Mouse (Mus musculus) liver, embryonic 13.5 days (tissue): Measurements from ENCODE around the gene Dgki. TPM values are rescaled to one million over a fixed set of nuclear protein-coding genes. Genes with fewer than 3 reads are reported as not detected.

Experiments
- ATAC-seq: fragments of 200-750 bp; cut with Nextera tagmentation; 2 replicates; pipeline ENCODE4 v1.8.0; 2017; ENCODE audit warnings: low read depth, mild to moderate bottlenecking, moderate number of reproducible peaks, moderate library complexity
- DNase-seq: peaks from one replicate; pipeline ENCODE4 v3.0.0; 2022
- H3K27ac ChIP-seq: fragments of 300-500 bp; sonication (generic); 2 replicates; pipeline ENCODE4 v1.5.1; 2015; ENCODE audit warnings: moderate library complexity, mild to moderate bottlenecking, inconsistent platforms
- H3K27me3 ChIP-seq: fragments of 300-500 bp; sonication (generic); 2 replicates; pipeline ENCODE4 v1.6.1; 2015; ENCODE audit warnings: mild to moderate bottlenecking, inconsistent platforms
- H3K36me3 ChIP-seq: fragments of 300-500 bp; sonication (generic); 2 replicates; pipeline ENCODE4 v1.6.1; 2015; ENCODE audit warnings: mild to moderate bottlenecking, inconsistent platforms
- H3K4me1 ChIP-seq: fragments of 300-500 bp; sonication (generic); replicated peaks from 2 replicates; pipeline ENCODE4 v1.6.1; 2015; ENCODE audit warnings: inconsistent platforms
- H3K4me2 ChIP-seq: fragments of 300-500 bp; sonication (generic); 2 replicates; pipeline ENCODE4 v1.6.1; 2015; ENCODE audit warnings: inconsistent platforms, mild to moderate bottlenecking, moderate library complexity
- H3K4me3 ChIP-seq: fragments of 300-500 bp; sonication (generic); replicated peaks from 2 replicates; pipeline ENCODE4 v1.5.1; 2015; ENCODE audit warnings: mild to moderate bottlenecking, inconsistent platforms
- H3K9ac ChIP-seq: fragments of 300-500 bp; sonication (generic); 2 replicates; pipeline ENCODE4 v1.6.1; 2015; ENCODE audit warnings: mild to moderate bottlenecking, inconsistent platforms
- H3K9me3 ChIP-seq: fragments of 300-500 bp; sonication (generic); replicated peaks from 2 replicates; pipeline ENCODE4 v1.6.1; 2016; ENCODE audit warnings: inconsistent platforms
- WGBS: fragments of 180-500 bp; shearing (Covaris S2); methylation state at CpG from one replicate; pipeline ENCODE4 v1.1.7; 2015; ENCODE audit not compliant: insufficient replicate concordance; 5-methylcytosine and 5-hydroxymethylcytosine counted together
- polyA plus RNA-seq: library from polyadenylated mRNA; unstranded; fragments of >200 nt; fragmentation: Nextera tagmentation; extraction: Ambion mirVana; gene quantifications from 2 replicates; pipeline ENCODE4 v1.2.1, GENCODE M21; 2015

Gene Dgki
- polyA plus RNA-seq, 1 experiment from 2014 or later = 0.06 TPM

GRCm38 (mm10) chr6:36812666-36813515, 487.1 kb downstream of the Dgki start:
- H3K9ac ChIP-seq = no peak overlapping the region
- H3K4me3 ChIP-seq = no peak overlapping the region
- H3K27ac ChIP-seq = no peak overlapping the region
- DNase-seq (no peak), ATAC-seq (no peak)
- no peak overlapping the region for H3K4me2 ChIP-seq
- WGBS = 47% methylated on average over 7 of the region's 7 CpGs
- H3K9me3 ChIP-seq = no peaks in the 10 kb centered on the region
- H3K36me3 ChIP-seq = no peaks in the 10 kb centered on the region
- H3K27me3 ChIP-seq = peaks cover 10% of the 10 kb centered on the region
- no peaks in the 10 kb centered on the region for H3K4me1 ChIP-seq

- no peaks in the 10 kb centered on the region for H3K36me3 ChIP-seq
- no peak for ATAC-seq
- 25% methylated on average over 5 of the region's 5 CpGs for WGBS
- no peak overlapping the region for H3K9ac ChIP-seq
- peaks cover 10% of the 10 kb centered on the region for H3K27me3 ChIP-seq
- no peak overlapping the region for H3K27ac ChIP-seq
- no peaks in the 10 kb centered on the region for H3K9me3 ChIP-seq
- 0 out of 2 replicates have a peak overlapping the region, but pooled peaks have one; percentile 35 for H3K4me3 ChIP-seq
- H3K4me2 ChIP-seq = peak overlapping the region; percentile 39; the same call in 1 of the 2 replicates
- no peaks in the 10 kb centered on the region for H3K4me1 ChIP-seq
- DNase-seq = no peak
Measured at GRCm38 (mm10) chr6:36810448-36810847, 489.5 kb downstream of the Dgki start.

- Histone ChIP-seq H3K27me3 (peaks cover 10% of the 10 kb centered on the region), H3K9me3 (no peaks in the 10 kb centered on the region), H3K4me2 (peak within 1 kb of the TSS; percentile 39), H3K27ac (no peak within 1 kb of the TSS), H3K4me3 (peak within 1 kb of the TSS; percentile 35), H3K36me3 (no peaks in the 10 kb centered on the region), H3K4me1 (no peaks in the 10 kb centered on the region), H3K9ac (no peak within 1 kb of the TSS)
- ATAC-seq = no peak
- WGBS = 4% methylated on average over 15 of the region's 15 CpGs
- no peak for DNase-seq
Measured at GRCm38 (mm10) chr6:36809747-36810285, 490.2 kb downstream of the Dgki start, which contains the start of gene Ptn. Ptn (minus strand) TSS chr6:36810220.

- no peaks in the 10 kb centered on the region for H3K4me1 ChIP-seq
- H3K4me2 ChIP-seq = peak overlapping the region; percentile 39
- ATAC-seq (no peak), DNase-seq (no peak)
- peak overlapping the region; percentile 35 for H3K4me3 ChIP-seq
- H3K9ac ChIP-seq = no peak overlapping the region
- no peak overlapping the region for H3K27ac ChIP-seq
- WGBS = 27% methylated on average over 7 of the region's 7 CpGs
- no peaks in the 10 kb centered on the region for H3K36me3 ChIP-seq
- no peaks in the 10 kb centered on the region for H3K9me3 ChIP-seq
- H3K27me3 ChIP-seq = peaks cover 10% of the 10 kb centered on the region
Measured at GRCm38 (mm10) chr6:36809311-36809726, 490.7 kb downstream of the Dgki start.

- 66% methylated on average over 7 of the region's 7 CpGs for whole genome bisulfite sequencing
- Histone ChIP-seq H3K27me3 (peaks cover 10% of the 10 kb centered on the region), H3K36me3 (no peaks in the 10 kb centered on the region), H3K9ac (no peak overlapping the region), H3K4me3 (no peak overlapping the region), H3K9me3 (no peaks in the 10 kb centered on the region), H3K4me2 (no peak overlapping the region), H3K27ac (no peak overlapping the region), H3K4me1 (no peaks in the 10 kb centered on the region)
- ATAC-seq = no peak
- DNase-seq = no peak
Measured at GRCm38 (mm10) chr6:36808306-36809058, 491.5 kb downstream of the Dgki start.

GRCm38 (mm10) chr6:36806906-36807305, 493.1 kb downstream of the Dgki start:
- ATAC-seq (no peak), DNase-seq (no peak)
- Histone ChIP-seq H3K27me3 (peaks cover 10% of the 10 kb centered on the region), H3K27ac (no peak overlapping the region), H3K9me3 (no peaks in the 10 kb centered on the region), H3K36me3 (no peaks in the 10 kb centered on the region), H3K9ac (no peak overlapping the region), H3K4me3 (no peak overlapping the region), H3K4me2 (no peak overlapping the region), H3K4me1 (no peaks in the 10 kb centered on the region)
- WGBS = 77% methylated on average over 6 of the region's 6 CpGs

GRCm38 (mm10) chr6:36800309-36800946, 499.6 kb downstream of the Dgki start:
- H3K4me1 ChIP-seq = no peaks in the 10 kb centered on the region
- no peak for ATAC-seq
- DNase-seq = no peak
- 61% methylated on average over 5 of the region's 5 CpGs for WGBS
- no peak overlapping the region for H3K4me2 ChIP-seq
- no peak overlapping the region for H3K9ac ChIP-seq
- H3K9me3 ChIP-seq = no peaks in the 10 kb centered on the region
- no peaks in the 10 kb centered on the region for H3K36me3 ChIP-seq
- no peaks in the 10 kb centered on the region for H3K27me3 ChIP-seq
- no peak overlapping the region for H3K27ac ChIP-seq
- no peak overlapping the region for H3K4me3 ChIP-seq

- no peak overlapping the region for H3K9ac ChIP-seq
- H3K9me3 ChIP-seq = no peaks in the 10 kb centered on the region
- H3K27ac ChIP-seq = no peak overlapping the region
- no peaks in the 10 kb centered on the region for H3K4me1 ChIP-seq
- no peak overlapping the region for H3K4me3 ChIP-seq
- no peaks in the 10 kb centered on the region for H3K27me3 ChIP-seq
- ATAC-seq (no peak), DNase-seq (no peak)
- H3K36me3 ChIP-seq = no peaks in the 10 kb centered on the region
- 43% methylated on average over 3 of the region's 3 CpGs for WGBS
- H3K4me2 ChIP-seq = no peak overlapping the region
Measured at GRCm38 (mm10) chr6:36797066-36797655, 502.8 kb downstream of the Dgki start.

Other genes starting within 250 kb of the Dgki start
- 2.7 TPM in 2 replicates for gene Creb3l2, start 142.0 kb upstream of the Dgki start, polyA plus RNA-seq
- 0.73 and 1.2 TPM in 2 replicates for gene Akr1d1, start 230.0 kb upstream of the Dgki start, polyA plus RNA-seq